Mouse (Mus musculus) adrenal gland, adult (tissue): ENCODE data around the gene Glrx5.
A peak's percentile ranks its signal among the peaks of the same experiment; 100 is the strongest.

Experiments used
- DNase-seq, 2 experiments: peaks; one replicate each; pipeline ENCODE4 v3.0.0; 2022 to 2023; ENCODE audit warnings: low spot score in 1 of 2; ENCODE audit not compliant: inconsistent age in 2 of 2

Gene Glrx5

GRCm38 (mm10) chr12:105066523-105066922 is 34.0 kb downstream of the Glrx5 start:
- DNase-seq = no peak

GRCm38 (mm10) chr12:105068911-105069310 is 36.4 kb downstream of the Glrx5 start:
- no peak for DNase-seq

GRCm38 (mm10) chr12:105073708-105074107 is 41.2 kb downstream of the Glrx5 start:
- peak; percentile 18 to 83 for DNase-seq

GRCm38 (mm10) chr12:105075496-105075895 is 43.0 kb downstream of the Glrx5 start:
- DNase-seq = no peak

- no peak for DNase-seq
Observed at GRCm38 (mm10) chr12:105076511-105076910, 44.0 kb downstream of the Glrx5 start.

- no peak for DNase-seq
Observed at GRCm38 (mm10) chr12:105077232-105077631, 44.7 kb downstream of the Glrx5 start.

GRCm38 (mm10) chr12:105084171-105084570 is 51.7 kb downstream of the Glrx5 start:
- peak in 1 of 2 experiments; percentile 58 for DNase-seq

- peak in 1 of 2 experiments; percentile 78 for DNase-seq
Observed at GRCm38 (mm10) chr12:105084816-105085215, 52.3 kb downstream of the Glrx5 start.

GRCm38 (mm10) chr12:105085296-105085695 is 52.8 kb downstream of the Glrx5 start:
- no peak for DNase-seq

GRCm38 (mm10) chr12:105086781-105087180 is 54.3 kb downstream of the Glrx5 start:
- DNase-seq = no peak

- DNase-seq = no peak
Observed at GRCm38 (mm10) chr12:105087353-105087752, 54.9 kb downstream of the Glrx5 start.

- no peak for DNase-seq
Observed at GRCm38 (mm10) chr12:105089231-105089630, 56.7 kb downstream of the Glrx5 start.

GRCm38 (mm10) chr12:105091604-105092003 is 59.1 kb downstream of the Glrx5 start:
- no peak for DNase-seq
